In genomic region chr17:84434233-84434632, GRCm38 (mm10) we compare ENCODE assay signal across 32 mouse cellular contexts.
"Had no signal": no experiment of that assay in that cellular context is flagged by ENCODE, and none has a peak within 500 bp of the region (broad histone marks: within the 10 kb centered on the region; RNA-seq: fewer than 3 reads in every experiment).

No protein-coding gene starts in this region.

- H3K9ac ChIP-seq: limb, embryonic 12.5 days; limb, embryonic 13.5 days; limb, embryonic 15.5 days; liver, embryonic 12.5 days; liver, embryonic 13.5 days; liver, embryonic 14.5 days; liver, embryonic 15.5 days; liver, postnatal 0 days; lung, embryonic 14.5 days; lung, embryonic 15.5 days; midbrain, embryonic 12.5 days; midbrain, embryonic 13.5 days; midbrain, embryonic 15.5 days had no signal

- H3K4me2 ChIP-seq: limb, embryonic 12.5 days; limb, embryonic 13.5 days; limb, embryonic 15.5 days; liver, embryonic 11.5 days; liver, embryonic 12.5 days; liver, embryonic 13.5 days; liver, embryonic 15.5 days; lung, embryonic 14.5 days; lung, embryonic 15.5 days; midbrain, embryonic 11.5 days; midbrain, embryonic 12.5 days; midbrain, embryonic 13.5 days; midbrain, embryonic 15.5 days had no signal

- ATAC-seq: liver, embryonic 12.5 days; liver, postnatal 0 days; lung, postnatal 0 days; midbrain, embryonic 13.5 days; midbrain, embryonic 15.5 days; midbrain, embryonic 16.5 days had no signal

- H3K27me3 ChIP-seq: limb, embryonic 12.5 days; limb, embryonic 13.5 days; limb, embryonic 15.5 days; liver, embryonic 12.5 days; liver, embryonic 13.5 days; liver, embryonic 15.5 days; lung, embryonic 15.5 days; megakaryocyte, embryonic 14.5 days; midbrain, embryonic 12.5 days; midbrain, embryonic 13.5 days; midbrain, embryonic 15.5 days had no signal

- H3K27ac ChIP-seq: left cerebral cortex, adult 2 months; limb, embryonic 10.5 days; limb, embryonic 12.5 days; limb, embryonic 13.5 days; limb, embryonic 15.5 days; liver, embryonic 12.5 days; liver, embryonic 13.5 days; liver, embryonic 14.5 days; liver, embryonic 15.5 days; lung, embryonic 15.5 days; macrophage; midbrain, embryonic 10.5 days; midbrain, embryonic 12.5 days; midbrain, embryonic 13.5 days; midbrain, embryonic 15.5 days had no signal

- H3K4me1 ChIP-seq: limb, embryonic 10.5 days; limb, embryonic 12.5 days; limb, embryonic 13.5 days; limb, embryonic 15.5 days; liver, embryonic 12.5 days; liver, embryonic 13.5 days; liver, embryonic 15.5 days; lung, embryonic 15.5 days; megakaryocyte, embryonic 14.5 days; midbrain, embryonic 10.5 days; midbrain, embryonic 12.5 days; midbrain, embryonic 13.5 days; midbrain, embryonic 15.5 days had no signal

- DNase-seq: left cerebral cortex, postnatal 4 days; liver; liver, embryonic 13.5 days; liver, postnatal 0 days; lung, adult 18-20 months; lung, adult 2 months; lung, embryonic 14.5 days; lung, postnatal 10 days; lung, postnatal 14 days; lung, postnatal 36 days; lung, postnatal 4 days; midbrain, embryonic 14.5 days had no signal

- H3K9me3 ChIP-seq: limb, embryonic 10.5 days; limb, embryonic 12.5 days; limb, embryonic 13.5 days; limb, embryonic 15.5 days; liver, embryonic 12.5 days; liver, embryonic 13.5 days; liver, embryonic 15.5 days; lung, embryonic 15.5 days; megakaryocyte, embryonic 14.5 days; midbrain, embryonic 10.5 days; midbrain, embryonic 12.5 days; midbrain, embryonic 13.5 days; midbrain, embryonic 15.5 days had no signal

- H3K4me3 ChIP-seq: left cerebral cortex, adult 2 months; limb, embryonic 10.5 days; limb, embryonic 12.5 days; limb, embryonic 13.5 days; limb, embryonic 15.5 days; liver, embryonic 12.5 days; liver, embryonic 13.5 days; liver, embryonic 15.5 days; lung, embryonic 15.5 days; megakaryocyte, embryonic 14.5 days; midbrain, embryonic 10.5 days; midbrain, embryonic 12.5 days; midbrain, embryonic 13.5 days; midbrain, embryonic 15.5 days; myocyte had no signal
